Mouse (Mus musculus): ENCODE results near the gene Fank1. TPM values are rescaled to one million over a fixed set of nuclear protein-coding genes. Genes with fewer than 3 reads are reported as not detected.
"Not testable (repeated sequence)": the region's sequence is repeated elsewhere in the genome, so short reads cannot be mapped to it uniquely, and the experiment has no call there.

Gene Fank1
- total RNA-seq, 4 experiments from 2014 or later, result not detected

DNA sequence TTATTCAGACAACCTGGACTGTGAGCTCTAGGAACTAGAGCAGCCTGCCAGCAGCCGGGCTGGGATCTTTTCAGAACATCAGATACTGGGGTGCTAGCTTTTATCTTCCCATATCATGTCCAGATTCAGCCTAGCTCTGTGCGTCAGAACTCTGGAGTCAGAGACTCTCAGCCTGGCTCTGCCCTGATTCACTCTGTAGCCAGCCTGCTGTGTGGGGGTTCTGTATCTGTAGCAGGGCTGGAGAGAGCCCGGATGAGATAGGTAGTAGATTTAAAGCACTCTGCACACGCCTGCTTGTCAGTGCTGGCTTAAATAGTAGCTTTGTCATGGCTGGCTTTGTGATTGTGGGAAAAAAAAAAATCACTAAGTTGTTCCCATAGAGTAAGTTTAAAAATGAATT lies 51.9 kb downstream of the Fank1 start:
- DNase-seq (ENCODE audit: low spot score), result no peak

GRCm38 (mm10) chr7:133829579-133829978 lies 52.9 kb downstream of the Fank1 start:
- no peak for DNase-seq (ENCODE audit: low spot score)

DNA sequence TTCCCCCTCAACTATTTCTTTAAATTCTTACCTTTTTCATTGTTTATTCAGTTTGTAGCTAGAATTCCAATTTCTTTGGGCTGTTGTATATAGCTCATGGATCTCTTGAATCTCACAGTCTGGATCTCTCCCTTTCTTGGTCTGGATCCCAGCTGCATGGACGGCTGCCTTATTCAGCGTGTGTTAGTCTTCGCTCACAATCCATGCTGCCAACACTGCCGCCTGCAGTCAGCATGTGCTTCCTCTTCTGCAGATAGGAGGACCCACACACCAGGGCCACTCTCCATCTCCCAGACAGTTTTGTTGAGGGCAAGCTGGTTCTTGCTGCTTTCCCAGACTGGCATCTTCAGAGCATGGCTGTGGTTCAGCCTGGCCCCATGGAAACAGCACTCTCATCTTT lies 62.9 kb downstream of the Fank1 start:
- no peak for DNase-seq (ENCODE audit: low spot score)

DNA sequence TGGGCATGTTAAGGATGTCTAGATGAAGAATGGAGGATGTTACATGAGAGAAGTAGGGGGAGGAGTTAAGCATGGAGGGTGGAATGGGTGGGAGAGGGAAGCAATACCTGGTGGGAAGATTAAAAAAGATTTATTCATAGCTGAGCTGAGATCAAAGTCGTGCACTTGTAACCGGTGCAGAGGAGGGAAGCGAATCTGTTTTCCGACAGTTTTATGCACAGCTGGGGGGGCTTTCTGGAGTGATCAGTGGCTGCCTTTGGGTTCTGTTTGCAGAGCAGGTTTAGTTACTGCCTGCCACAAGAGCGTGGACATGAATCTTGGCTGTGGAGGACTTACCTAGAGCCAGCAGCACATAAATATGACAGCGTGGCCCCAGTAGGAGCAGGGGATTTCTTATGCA lies 65.4 kb downstream of the Fank1 start:
- DNase-seq (ENCODE audit: low spot score), result no peak

- no peak for DNase-seq (ENCODE audit: low spot score)
Observed at GRCm38 (mm10) chr7:133847175-133847574, 70.5 kb downstream of the Fank1 start.

GRCm38 (mm10) chr7:133848180-133848579 lies 71.5 kb downstream of the Fank1 start:
- DNase-seq (ENCODE audit: low spot score), result peak; percentile 6

DNA sequence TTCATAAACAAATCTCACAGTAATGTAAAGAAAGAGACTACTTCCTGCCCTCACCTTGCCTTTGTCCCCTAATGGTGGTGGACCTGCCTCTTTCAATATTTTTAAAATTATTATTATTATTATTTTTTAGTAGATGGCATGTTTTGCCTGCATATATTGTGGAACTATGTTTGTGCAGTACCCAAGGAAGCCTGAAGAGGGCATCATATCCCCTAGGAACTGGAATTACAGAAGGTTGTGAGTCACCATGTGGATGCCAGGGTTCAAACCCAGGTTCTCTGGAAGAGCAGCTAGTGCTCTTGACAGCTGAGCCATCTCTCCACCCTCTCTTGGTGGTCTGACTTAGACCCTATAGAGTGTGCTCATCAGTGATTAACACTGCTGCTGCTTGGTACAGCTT lies 74.1 kb downstream of the Fank1 start:
- DNase-seq (ENCODE audit: low spot score), result no peak

- peak; percentile 68 for DNase-seq (ENCODE audit: low spot score)
Observed at GRCm38 (mm10) chr7:133856278-133856677, 79.6 kb downstream of the Fank1 start.

- DNase-seq (ENCODE audit: low spot score), result no peak
Observed at GRCm38 (mm10) chr7:133858506-133858905, 81.8 kb downstream of the Fank1 start.

DNA sequence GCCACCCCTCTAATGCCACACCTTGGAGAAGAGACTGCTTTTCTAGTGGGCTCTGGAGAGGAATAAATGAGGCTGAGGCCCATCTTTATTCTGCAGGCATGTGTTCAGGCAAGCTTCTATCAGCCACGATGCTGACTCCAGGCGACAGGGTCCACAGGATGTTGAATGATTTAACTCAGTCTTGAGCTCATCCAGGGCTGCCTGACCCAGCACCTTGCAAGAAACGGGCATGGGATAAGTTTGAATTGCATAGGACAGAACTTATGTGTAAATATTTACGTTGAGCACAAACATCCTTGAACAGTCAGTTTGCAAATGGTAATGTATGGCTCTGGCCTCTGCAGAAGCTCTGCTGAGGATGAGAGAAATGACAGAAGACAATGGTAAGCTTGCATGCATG lies 82.9 kb downstream of the Fank1 start:
- DNase-seq (ENCODE audit: low spot score), result no peak

GRCm38 (mm10) chr7:133862233-133862632 lies 85.6 kb downstream of the Fank1 start:
- DNase-seq (ENCODE audit: low spot score), result no peak

GRCm38 (mm10) chr7:133862723-133863122 lies 86.1 kb downstream of the Fank1 start:
- no peak for DNase-seq (ENCODE audit: low spot score)

DNA sequence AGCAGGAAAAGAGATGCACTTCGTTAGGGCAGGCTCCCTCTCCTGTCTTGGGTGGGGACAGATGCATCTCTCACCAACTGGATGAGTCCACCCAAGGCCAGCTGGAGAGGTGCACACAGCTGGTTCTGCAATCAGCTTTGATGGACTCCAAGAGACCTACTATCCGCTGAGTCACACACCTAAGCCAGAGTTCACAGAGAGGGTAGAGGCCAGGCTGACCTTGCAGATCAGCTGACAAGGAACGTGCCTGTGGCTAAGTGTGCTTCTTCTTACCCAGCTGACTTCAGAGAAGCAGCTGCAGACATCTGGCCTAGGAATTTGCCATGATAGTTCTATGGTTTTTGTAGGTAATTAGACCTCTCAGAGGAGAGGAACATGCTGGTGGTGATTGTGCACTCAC lies 86.5 kb downstream of the Fank1 start:
- no peak for DNase-seq (ENCODE audit: low spot score)

GRCm38 (mm10) chr7:133863684-133864083 lies 87.0 kb downstream of the Fank1 start:
- no peak for DNase-seq (ENCODE audit: low spot score)

DNA sequence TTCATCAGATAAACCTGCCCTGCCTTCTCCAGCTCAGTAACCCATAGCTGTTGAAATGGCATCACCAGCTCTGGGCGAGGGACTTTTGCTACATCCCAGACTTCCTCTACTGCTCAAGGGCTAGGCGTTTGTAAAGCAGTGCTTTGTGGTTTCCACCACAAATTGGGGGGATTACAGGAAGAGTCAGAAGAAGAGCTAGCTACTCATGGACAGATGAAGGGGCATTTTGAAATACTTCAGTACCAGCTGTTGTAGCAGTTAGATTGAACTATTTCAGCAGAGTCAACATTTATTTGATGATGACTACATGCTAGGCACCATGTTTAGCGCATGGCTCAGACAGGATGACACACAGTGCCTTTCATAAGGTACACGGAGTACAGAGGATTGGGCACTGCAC lies 93.6 kb downstream of the Fank1 start:
- DNase-seq (ENCODE audit: low spot score), result no peak

GRCm38 (mm10) chr7:133872701-133873100 lies 96.0 kb downstream of the Fank1 start:
- no peak for DNase-seq (ENCODE audit: low spot score)

- no peak for DNase-seq (ENCODE audit: low spot score)
Observed at GRCm38 (mm10) chr7:133876139-133876538, 99.5 kb downstream of the Fank1 start.

- no peak for DNase-seq (ENCODE audit: low spot score)
Observed at GRCm38 (mm10) chr7:133876646-133877342, 100.1 kb downstream of the Fank1 start.

DNA sequence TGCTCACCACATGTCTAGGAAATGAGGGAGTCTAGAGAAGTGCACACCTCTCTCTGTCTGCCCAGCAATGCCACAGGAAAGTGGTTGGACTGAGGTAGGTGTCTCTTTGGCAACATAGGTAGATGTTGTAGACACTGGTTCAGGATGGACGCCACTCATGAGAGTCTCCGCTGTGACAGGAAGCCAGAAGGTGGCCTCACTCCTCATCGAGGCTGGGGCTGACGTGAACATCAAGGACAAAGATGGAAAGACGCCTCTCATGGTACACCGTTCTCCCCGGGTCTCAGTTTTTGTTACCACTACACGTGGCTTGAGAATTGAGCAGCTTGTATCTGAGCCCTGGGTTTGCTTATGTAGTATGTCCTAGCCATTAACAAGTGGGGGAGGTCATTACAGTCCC lies 103.1 kb downstream of the Fank1 start:
- DNase-seq (ENCODE audit: low spot score), result no peak

DNA sequence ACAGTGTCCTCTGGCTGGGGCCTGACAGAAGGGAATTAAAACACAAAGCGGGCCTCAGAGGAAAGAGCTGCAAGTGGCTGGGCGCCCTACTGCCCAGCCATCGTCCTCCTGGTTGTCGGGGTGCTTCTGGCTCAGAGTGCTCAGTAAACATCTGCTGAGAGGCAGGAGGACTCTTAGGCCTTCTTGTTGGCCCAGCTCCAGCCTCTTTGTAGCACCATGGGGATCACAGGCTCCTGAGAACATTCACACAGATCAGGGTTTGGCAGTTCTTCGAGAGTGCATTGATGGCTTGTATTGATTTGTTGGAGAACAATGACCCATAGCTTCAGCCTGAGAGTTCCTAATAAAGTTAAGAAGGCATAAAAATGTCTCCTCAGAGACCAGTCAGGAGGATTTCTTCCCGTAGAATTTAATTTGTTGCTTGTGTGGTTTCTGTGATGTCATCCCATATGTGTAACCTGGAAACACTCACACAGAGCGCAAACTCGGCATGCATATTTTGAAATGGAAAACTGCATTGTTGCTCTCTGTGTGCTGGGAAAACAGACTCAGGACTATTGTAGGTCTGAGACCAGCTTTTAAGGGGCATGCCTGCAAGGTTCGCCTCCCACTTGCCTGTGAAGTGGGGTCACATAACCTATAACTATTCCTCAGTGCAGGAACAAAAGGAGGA lies 108.2 kb downstream of the Fank1 start:
- not testable (repeated sequence) for DNase-seq (ENCODE audit: low spot score)

GRCm38 (mm10) chr7:133888926-133889920 lies 112.6 kb downstream of the Fank1 start:
- peak; percentile 29 for DNase-seq (ENCODE audit: low spot score)

DNA sequence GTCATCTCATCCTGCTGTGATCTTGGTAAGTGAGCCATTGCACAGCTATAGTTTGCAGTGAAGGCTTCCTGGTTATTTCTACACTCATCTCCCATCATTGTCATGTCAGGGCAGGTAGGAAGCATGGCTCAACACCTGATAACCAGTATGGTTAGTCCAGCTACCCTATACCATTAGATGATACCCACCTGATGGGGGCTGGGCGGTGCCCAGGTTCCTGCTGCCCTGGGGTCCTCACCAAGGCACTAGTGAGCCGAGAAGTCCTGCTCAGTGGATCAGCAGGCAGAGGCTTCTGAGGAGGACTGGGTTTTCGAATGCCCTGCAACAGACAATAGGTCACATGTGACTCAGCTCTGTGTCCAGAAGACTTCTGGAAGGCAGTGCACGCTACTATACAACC lies 113.3 kb downstream of the Fank1 start:
- no peak for DNase-seq (ENCODE audit: low spot score)

All from heart, adult 8-10 months (tissue).